Mouse (Mus musculus) CD4-positive naive resting alpha-beta T cell, adult 57 days (primary cell): ENCODE data around the gene Notch2. TPM values are rescaled to one million over a fixed set of nuclear protein-coding genes. Genes with fewer than 3 reads are reported as not detected.

Source experiments
- total RNA-seq: library from RNA; stranded (reverse); gene quantifications from one replicate; pipeline ENCODE4 v1.2.4, GENCODE M21; 2023

The Notch2 gene
- 62.4 TPM for total RNA-seq

DNA sequence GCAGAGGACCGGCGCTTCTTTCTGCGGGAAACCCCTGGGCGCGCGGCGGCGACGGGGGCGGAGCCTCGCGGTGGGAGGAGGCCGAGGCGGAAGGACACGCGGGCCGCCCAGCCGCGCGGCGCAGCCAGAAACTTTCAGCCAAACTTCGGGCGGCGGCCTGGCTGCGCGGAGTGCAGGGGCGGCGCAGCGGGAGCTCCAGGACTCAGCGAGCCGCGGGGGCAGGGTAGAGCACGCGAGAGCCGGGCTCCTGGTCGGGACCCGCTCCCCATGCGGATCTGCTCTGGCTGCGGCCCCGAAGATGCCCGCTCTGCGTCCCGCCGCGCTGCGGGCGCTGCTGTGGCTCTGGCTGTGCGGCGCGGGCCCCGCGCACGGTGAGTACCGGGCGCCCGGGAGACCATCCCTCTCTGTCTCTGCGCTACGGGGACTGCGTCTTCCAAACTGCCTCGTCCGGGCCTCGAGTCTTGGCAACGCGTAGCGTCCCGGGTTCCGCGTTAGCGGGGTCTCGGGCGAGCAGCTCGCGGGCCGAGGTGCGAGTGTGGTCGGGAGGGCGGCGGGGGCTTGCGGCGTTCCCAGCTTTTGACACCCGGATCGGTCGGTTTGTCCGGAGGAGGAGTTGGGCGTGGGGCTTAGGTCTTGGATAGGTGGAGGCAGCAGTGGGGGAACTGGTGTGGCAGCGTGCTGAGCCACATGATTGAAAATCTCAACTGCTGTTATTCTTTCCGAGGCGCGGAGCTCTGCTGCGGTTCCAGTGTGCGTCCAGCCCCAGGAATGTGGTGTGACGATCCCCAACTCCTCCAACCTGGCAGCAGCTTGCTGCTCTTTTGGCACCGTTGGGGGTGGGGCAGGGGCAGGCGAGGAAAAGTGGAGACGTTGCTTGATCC, at the start of gene Notch2:
TSS of gene Notch2 (plus strand) at position 127 of the 881 bp plus-strand sequence.

DNA sequence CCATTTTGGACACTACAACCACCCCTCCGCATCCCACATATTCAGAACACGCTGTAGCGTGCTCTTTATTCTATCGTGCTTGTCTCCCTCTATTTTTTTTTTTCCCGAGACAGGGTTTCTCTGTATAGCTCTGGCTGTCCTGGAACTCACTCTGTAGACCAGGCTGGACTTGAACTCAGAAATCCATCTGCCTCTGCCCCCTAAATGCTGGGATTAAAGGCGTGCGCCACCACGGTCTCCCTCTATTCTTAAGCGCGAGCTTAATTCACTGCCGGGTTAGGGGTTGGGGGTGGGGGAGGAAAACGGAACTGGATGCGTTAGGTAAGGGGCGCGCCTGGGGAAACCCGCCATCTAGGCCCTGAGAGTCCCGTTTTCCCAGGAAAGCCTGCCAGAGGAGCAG, 147.0 kb downstream of the Notch2 start, which contains the start of gene Adam30:
TSS of gene Adam30 (plus strand) at position 301 of the 400 bp plus-strand sequence.

Other genes starting within 250 kb of the Notch2 start
- 22.3 TPM for gene Pde4dip, start 124.8 kb upstream of the Notch2 start, total RNA-seq
- 62.4 TPM for gene Sec22b, start 112.3 kb upstream of the Notch2 start, total RNA-seq
- 1.7 TPM for gene Adam30, start 147.1 kb downstream of the Notch2 start, total RNA-seq
- not detected for gene Reg4, start 208.6 kb downstream of the Notch2 start, total RNA-seq